Mouse (Mus musculus): ENCODE measurements around the gene Ing1. TPM values are rescaled to one million over a fixed set of nuclear protein-coding genes. Genes with fewer than 3 reads are reported as not detected.

Ing1 gene
- total RNA-seq, 2 experiments from 2014 or later, result 11.6 to 14.4 TPM

DNA sequence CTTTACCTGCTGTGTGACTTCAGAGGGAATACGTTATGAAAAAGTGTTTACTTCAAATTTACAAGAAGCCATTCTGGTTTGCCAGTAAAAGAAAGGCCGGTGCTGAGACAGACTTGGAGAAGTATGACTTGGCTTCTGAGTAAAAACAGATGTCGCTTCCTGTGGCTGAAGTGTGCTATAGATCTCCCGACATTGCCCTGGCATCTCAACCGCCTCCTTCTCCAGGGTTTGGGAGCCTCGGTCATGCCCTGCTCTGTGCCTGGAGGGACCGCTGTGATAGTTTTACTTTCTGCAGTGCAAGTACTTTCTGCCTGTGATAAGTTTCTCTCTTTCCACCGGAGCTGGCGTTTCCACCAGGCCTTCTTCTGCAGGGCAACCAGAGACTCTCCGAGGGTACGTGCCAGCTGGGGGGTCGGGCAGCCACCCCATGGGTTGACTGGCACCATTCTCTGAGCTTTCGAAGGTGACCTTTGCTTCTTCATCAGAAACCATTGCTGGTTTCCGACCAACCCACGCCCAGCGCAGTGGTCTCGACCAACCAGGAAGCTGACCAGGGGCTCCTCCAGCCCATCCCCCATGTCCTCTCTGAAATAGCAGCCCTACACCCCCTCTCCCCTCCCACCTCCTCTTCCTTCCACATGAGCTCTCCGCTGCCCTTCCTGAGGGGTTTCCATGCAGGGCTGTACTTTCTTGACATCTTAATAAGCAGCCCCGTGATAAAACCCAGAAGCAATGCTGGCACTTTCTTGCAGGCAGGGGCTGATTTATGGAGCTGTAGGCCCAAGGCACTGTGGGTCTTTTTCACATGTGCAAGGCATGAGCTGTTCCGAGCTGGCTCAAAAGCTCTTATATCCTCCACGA is 30.4 kb downstream of the Ing1 start:
- no peak for DNase-seq (ENCODE audit: low spot score)

GRCm38 (mm10) chr8:11586374-11586745 is 31.0 kb downstream of the Ing1 start:
- no peak for DNase-seq (ENCODE audit: low spot score)

DNA sequence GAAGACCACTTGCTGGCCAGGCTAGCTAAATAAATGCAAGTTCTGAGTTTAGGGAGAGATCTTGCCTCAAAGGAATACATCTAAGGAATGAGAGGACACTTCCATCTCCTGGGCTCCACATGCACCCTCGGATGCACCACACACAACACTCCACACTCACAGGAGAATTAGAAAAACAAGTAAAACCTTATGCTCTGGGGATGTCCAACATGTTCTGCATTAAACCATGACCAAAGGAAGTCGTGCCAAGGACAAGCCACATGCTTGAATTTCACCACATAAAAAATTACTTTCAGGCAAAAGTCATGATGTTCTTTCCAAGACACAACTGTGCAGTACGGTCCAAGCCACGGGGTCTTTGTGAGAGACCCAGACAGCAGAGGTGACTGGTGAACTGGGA is 36.5 kb downstream of the Ing1 start:
- no peak for DNase-seq (ENCODE audit: low spot score)

GRCm38 (mm10) chr8:11592296-11592695 is 36.9 kb downstream of the Ing1 start:
- DNase-seq (ENCODE audit: low spot score), result no peak

DNA sequence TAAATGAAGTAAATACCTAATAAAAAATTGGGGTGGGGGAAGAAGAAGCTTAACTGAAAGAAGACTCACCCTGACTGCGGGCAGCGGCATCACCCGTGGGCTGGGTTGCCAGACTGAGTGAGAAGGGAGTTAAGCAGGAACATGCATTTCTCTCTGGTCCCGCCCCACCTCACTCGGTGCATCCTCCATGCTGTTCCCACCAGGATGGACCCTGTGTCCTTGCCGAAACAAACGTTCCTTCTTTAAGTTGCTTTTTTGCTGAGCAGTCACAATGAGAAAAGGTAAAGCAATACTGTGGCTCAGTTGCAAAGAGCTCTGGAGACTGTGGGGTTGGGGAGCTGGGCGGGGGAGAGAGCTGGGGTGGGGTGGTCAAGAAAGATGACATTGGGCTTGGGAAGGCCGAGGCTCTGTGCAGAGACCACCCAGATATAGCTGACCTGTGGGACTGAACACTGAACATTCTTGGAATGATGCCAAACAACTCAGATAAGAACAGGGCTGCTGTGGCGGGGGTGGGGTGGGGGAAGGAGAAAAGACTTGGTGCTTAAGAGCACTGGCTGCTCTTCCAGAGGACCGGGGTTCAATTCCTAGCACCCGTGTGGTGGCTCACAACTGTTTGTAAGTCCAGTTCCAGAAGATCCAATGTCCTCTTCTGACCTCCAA is 38.0 kb downstream of the Ing1 start:
- DNase-seq (ENCODE audit: low spot score), result no peak

DNA sequence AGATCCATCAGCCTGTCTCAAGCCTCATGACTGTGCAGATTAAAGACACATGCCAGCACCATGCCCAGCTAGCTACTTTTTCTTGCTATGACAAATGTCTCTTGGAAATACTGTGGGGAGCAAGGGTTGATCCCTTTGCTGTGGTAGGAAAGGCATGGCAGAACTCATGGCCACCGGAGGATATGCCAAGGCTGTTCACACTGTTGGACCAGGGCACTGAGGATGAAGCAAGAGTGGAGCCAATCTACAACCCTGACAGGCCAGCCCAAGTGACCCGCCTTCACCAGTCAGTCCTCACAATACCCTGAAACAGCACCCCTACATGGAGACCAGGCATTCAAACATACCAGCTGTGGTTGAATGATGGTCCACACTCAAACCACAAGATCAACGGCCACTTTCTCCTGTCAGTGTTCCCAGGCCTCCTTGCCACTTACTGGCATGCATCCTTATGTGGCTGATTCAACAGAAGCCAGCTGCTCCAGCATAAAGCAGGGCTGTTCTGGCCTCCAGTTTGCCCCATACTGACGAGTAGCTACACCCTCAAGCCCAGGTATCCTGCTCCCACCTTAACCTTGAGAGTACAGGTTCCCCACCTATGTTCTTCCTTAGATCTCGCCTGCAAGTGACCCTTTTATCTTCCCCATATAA is 45.1 kb downstream of the Ing1 start:
- DNase-seq (ENCODE audit: low spot score), result no peak

- DNase-seq (ENCODE audit: low spot score), result peak; percentile 60
Measured at GRCm38 (mm10) chr8:11602006-11602680, 46.8 kb downstream of the Ing1 start.

DNA sequence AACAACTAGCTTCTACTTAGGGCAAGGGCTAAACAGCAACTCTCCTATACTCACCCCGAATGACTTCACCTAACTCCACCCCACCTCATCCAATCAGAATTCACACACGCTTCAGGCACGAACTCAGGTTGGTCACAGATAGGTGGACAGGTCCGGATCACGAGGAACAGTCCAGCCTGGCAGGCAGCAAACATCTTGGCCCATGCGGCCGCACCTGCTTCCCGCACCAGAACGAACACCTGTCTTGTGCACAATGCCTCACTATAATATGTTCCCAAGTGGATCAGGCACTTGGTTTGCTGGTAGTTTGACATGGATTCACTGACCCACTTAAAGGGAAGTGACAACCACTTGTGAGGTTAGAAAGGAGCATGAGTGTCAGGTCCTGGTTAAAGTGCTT is 53.5 kb downstream of the Ing1 start:
- no peak for DNase-seq (ENCODE audit: low spot score)

Other genes with a start within 250 kb of the Ing1 start
- gene Col4a2, start 242.8 kb upstream of the Ing1 start, total RNA-seq (2021), result 10 to 100 TPM; 37.4 to 50.2 TPM
- gene Col4a1, start 242.7 kb upstream of the Ing1 start, total RNA-seq (2021), result 10 to 100 TPM; 66.5 to 81.6 TPM
- gene Rab20, start 76.9 kb upstream of the Ing1 start, total RNA-seq (2021), result 1 to 10 TPM; 2.5 to 4.6 TPM
- gene Naxd, start 58.1 kb upstream of the Ing1 start, total RNA-seq (2021), result 10 to 100 TPM; 25.4 to 26.0 TPM
- 10 to 100 TPM; 13.6 to 15.4 TPM for gene Cars2, start 4.8 kb upstream of the Ing1 start, total RNA-seq (2021)
- gene Ankrd10, start 80.2 kb downstream of the Ing1 start, total RNA-seq (2021), result 10 to 100 TPM; 11.1 to 11.9 TPM
- not detected for gene 1700016D06Rik, start 145.5 kb downstream of the Ing1 start, total RNA-seq (2021)
- gene Arhgef7, start 172.2 kb downstream of the Ing1 start, total RNA-seq (2021), result 10 to 100 TPM; 31.3 to 32.0 TPM

All from gastrocnemius, adult 18-20 months (tissue).